Mouse (Mus musculus) left cerebral cortex, adult 2 months (tissue): ENCODE results near the gene Actl10. TPM values are rescaled to one million over a fixed set of nuclear protein-coding genes. Genes with fewer than 3 reads are reported as not detected.

Source experiments
- DNase-seq, 2 experiments: peaks; one replicate each; pipeline ENCODE4 v3.0.0; 2021 to 2022; ENCODE audit warnings: low spot score in 2 of 2, mixed read lengths in 1 of 2; ENCODE audit errors: extremely low spot score in 1 of 2
- H3K27ac ChIP-seq: fragments of 200-600 bp; 2 replicates; pipeline ENCODE4 v1.8.1; 2022
- H3K4me3 ChIP-seq: fragments of 200-600 bp; 2 replicates; pipeline ENCODE4 v1.8.1; 2022
- CTCF ChIP-seq: fragments of 200-600 bp; IDR thresholded peaks from 2 replicates; pipeline ENCODE4 v1.8.1; 2022; ENCODE audit warnings: antibody characterized with exemption, mild to moderate bottlenecking, moderate library complexity
- intact Hi-C: fragments of 180-260 bp; cut with DNase I; formaldehyde crosslinking; loops from one replicate; pipeline ENCODE4 v1.15.1; 2025
- long read RNA-seq, 2 experiments: library from polyadenylated mRNA; stranded (forward); transcript quantifications; one replicate each; pipeline ENCODE4 v2.0.0; 2021; ENCODE audit warnings: borderline mapping rate in 2 of 2
- total RNA-seq, 2 experiments: library from RNA; stranded (reverse); gene quantifications; 2 replicates each; pipeline ENCODE4 v1.2.3; 2021

Gene Actl10
- total RNA-seq = not detected
- long read RNA-seq, experiment 1, partial matches to known transcripts = 0 of 1 reads
- long read RNA-seq, experiment 1, other reads (novel, unspliced or antisense) = 0 of 1 reads
- long read RNA-seq, experiment 2, partial matches to known transcripts = 0 of 1 reads
- long read RNA-seq, experiment 2, other reads (novel, unspliced or antisense) = 0 of 1 reads

DNA sequence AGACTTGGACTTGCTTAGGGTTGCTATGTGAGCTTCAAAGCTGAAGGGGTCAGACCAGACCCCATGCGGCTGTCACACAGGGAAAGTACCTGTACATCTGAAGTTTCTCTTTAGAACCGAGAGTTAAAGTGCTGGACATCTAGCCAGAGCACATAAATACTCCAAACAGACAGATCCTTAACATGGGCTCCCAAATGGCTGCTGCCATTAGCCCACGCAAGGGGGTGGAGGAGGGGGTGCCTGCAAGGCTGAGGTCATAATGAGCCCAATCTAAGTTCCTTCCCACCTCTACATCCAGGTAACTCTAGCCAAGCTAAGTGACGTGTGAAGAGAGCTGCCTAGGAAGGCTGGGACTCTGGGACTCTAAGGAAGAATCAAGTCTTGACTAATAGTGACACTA is at the start of gene Actl10:
Gene Actl10 (plus strand): TSS at position 301 of the 400 bp plus-strand sequence.
- intact Hi-C loops = no loop called here
- peak within 1 kb of the TSS; percentile 45; the same call in 1 of the 2 replicates for H3K27ac ChIP-seq
- no peak for TF ChIP-seq CTCF
- no peak for DNase-seq
- H3K4me3 ChIP-seq = peak within 1 kb of the TSS; percentile 10; the same call in 1 of the 2 replicates

DNA sequence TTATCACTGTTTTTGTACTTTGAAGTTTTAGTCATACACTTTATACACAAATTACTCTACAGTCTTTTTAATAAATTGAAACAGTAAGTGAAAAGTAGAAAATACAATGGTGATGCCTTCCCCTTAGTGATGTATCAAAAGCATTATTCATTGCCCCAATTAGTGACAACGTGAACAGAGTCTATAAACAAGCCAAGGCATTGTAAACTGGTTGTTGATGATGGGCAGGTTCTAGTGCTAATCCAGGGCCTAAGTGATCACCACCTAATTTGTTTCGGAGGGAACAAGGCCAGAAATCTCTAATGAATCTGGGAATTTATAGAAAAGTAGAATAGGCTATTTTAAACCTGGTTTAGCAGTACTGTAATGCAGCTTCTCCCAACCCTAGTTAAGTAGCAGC is 44.5 kb upstream of the Actl10 start:
- no peak for DNase-seq
- Histone ChIP-seq H3K27ac (peak overlapping the region; percentile 75), H3K4me3 (no peak overlapping the region)
- no peak for TF ChIP-seq CTCF
- intact Hi-C loops = no loop called here

GRCm38 (mm10) chr2:154507566-154508283 is 43.9 kb upstream of the Actl10 start:
- H3K27ac ChIP-seq = peak overlapping the region; percentile 75
- peak; percentile 31 to 35 for DNase-seq
- no peak overlapping the region for H3K4me3 ChIP-seq
- peak; percentile 1; the same call in 1 of the 2 replicates for TF ChIP-seq CTCF
- intact Hi-C loops = no loop called here

- no peak overlapping the region for H3K4me3 ChIP-seq
- TF ChIP-seq CTCF = no peak
- intact Hi-C loops = no loop called here
- peak overlapping the region; percentile 17; the same call in 1 of the 2 replicates for H3K27ac ChIP-seq
- DNase-seq = no peak
Measured at GRCm38 (mm10) chr2:154508450-154508849, 43.1 kb upstream of the Actl10 start.

DNA sequence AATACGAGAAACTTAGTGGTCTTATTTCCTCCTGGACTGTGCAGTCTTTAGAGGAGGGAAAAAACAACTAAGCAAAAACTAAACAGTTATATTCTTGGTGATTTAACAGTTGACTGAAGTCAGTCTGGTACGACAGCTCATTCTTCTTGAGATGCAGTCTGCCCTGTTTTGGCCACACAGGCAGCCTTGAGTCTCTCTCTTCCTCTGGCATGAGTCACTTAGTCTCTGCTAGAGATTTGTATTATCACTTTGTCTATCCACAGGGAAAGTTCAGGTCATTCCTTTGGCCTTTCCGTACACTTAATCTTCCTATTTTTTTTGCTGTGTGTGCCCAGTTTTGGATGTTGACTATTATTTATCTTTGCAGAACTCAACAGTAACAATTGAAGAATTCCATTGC is 41.4 kb upstream of the Actl10 start:
- H3K27ac ChIP-seq = no peak overlapping the region
- intact Hi-C loops = no loop called here
- DNase-seq = no peak
- no peak for TF ChIP-seq CTCF
- H3K4me3 ChIP-seq = no peak overlapping the region

DNA sequence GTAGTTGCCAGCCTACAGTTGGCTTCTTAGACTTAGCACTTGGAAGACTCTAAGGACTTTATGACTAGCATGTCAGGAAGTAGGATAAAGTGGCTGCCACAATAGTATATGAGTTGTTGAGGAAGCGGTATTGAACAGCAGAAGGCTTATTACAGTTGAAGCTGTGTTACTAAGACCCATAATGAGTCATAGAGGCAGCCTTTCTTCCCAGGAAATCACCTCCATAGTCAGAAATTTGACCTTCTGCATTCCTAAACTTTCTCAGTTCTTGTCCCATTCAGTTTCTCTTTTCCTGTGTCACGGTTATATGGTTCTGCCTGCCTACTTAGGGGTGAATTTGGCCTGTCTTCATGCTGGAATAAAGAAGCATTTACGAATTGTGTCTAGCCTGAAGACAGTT is 34.6 kb upstream of the Actl10 start:
- no peak overlapping the region for H3K4me3 ChIP-seq
- TF ChIP-seq CTCF = no peak
- DNase-seq = no peak
- intact Hi-C loops = no loop called here
- H3K27ac ChIP-seq = peak overlapping the region; percentile 16; the same call in 1 of the 2 replicates

- TF ChIP-seq CTCF = no peak
- no peak overlapping the region for H3K4me3 ChIP-seq
- peak overlapping the region; percentile 16; the same call in 1 of the 2 replicates for H3K27ac ChIP-seq
- DNase-seq = no peak
- intact Hi-C loops = no loop called here
Measured at GRCm38 (mm10) chr2:154517424-154517823, 34.2 kb upstream of the Actl10 start.

DNA sequence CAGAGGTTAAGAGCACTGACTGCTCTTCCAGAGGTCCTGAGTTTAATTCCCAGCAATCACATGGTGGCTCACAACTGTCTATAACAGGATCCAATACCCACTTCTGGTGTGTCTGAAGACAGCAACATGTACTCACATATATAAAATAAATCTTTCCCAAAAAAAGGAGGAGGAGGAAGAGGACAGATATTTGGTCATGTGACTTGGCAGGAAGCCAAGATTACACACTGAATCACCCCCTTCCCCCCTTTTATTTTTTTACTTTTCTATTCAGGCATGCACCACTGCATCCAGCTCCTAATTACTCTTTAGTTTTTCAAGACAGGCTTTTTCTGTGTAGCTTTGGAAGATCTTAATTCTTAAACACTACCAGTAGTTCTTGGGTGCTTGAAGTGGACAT is 30.1 kb upstream of the Actl10 start:
- DNase-seq = no peak
- H3K4me3 ChIP-seq = no peak overlapping the region
- no peak overlapping the region for H3K27ac ChIP-seq
- TF ChIP-seq CTCF = no peak
- intact Hi-C loops = no loop called here

GRCm38 (mm10) chr2:154522334-154522733 is 29.2 kb upstream of the Actl10 start:
- no peak for TF ChIP-seq CTCF
- DNase-seq = no peak
- intact Hi-C loops = no loop called here

GRCm38 (mm10) chr2:154525285-154525684 is 26.3 kb upstream of the Actl10 start:
- no peak for TF ChIP-seq CTCF
- DNase-seq = no peak
- no peak overlapping the region for H3K4me3 ChIP-seq
- peak overlapping the region; percentile 67 for H3K27ac ChIP-seq
- intact Hi-C loops = no loop called here

More at GRCm38 (mm10) chr2:154522334-154522733, 29.2 kb upstream of the Actl10 start:
- Histone ChIP-seq H3K4me3 (no peak overlapping the region), H3K27ac (no peak overlapping the region)

GRCm38 (mm10) chr2:154526531-154526930 is 25.0 kb upstream of the Actl10 start:
- TF ChIP-seq CTCF = no peak
- intact Hi-C loops = no loop called here
- H3K4me3 ChIP-seq = no peak overlapping the region

DNA sequence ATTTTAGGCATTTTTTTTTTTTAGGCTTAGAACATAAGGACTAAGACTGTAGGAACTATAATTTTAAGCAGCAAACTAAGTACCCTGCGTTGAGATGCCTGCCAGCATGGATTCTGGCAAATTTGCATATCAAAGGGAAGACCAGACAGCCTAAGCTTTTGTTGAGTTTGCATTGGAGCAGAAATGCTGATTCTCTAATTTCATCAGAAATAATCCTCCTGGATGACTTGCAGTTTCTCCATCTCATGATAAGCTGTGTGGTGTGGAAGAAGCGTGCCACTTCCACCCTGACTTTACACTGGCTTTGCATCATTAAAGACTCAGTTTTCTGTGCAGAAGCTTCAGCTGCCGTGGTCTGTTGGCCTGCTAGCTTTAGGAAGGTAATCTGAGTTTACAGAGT is 18.7 kb upstream of the Actl10 start:
- TF ChIP-seq CTCF = no peak
- no peak overlapping the region for H3K27ac ChIP-seq
- no peak overlapping the region for H3K4me3 ChIP-seq
- intact Hi-C loops = no loop called here
- DNase-seq = no peak

More at GRCm38 (mm10) chr2:154526531-154526930, 25.0 kb upstream of the Actl10 start:
- H3K27ac ChIP-seq = 0 out of 2 replicates have a peak overlapping the region, but pooled peaks have one; percentile 0
- DNase-seq = no peak
